Mouse (Mus musculus): ENCODE measurements around the gene Lemd1. TPM values are rescaled to one million over a fixed set of nuclear protein-coding genes. Genes with fewer than 3 reads are reported as not detected.

The Lemd1 gene
- polyA plus RNA-seq, 1 experiment from 2014 or later: not detected

GRCm38 (mm10) chr1:132150817-132151601 is 40.2 kb upstream of the Lemd1 start:
- ATAC-seq: no peak; the same call in 1 of the 2 replicates
- Histone ChIP-seq H3K36me3 (ENCODE audit: control insufficient read depth, insufficient read depth, low read length) (no peaks in the 10 kb centered on the region), H3K9ac (ENCODE audit: low read depth, low read length) (peak overlapping the region; percentile 46; the same call in 1 of the 2 replicates), H3K27ac (ENCODE audit: low read length) (peak overlapping the region; percentile 87), H3K4me2 (ENCODE audit: low read depth, low read length) (no peak overlapping the region), H3K9me3 (ENCODE audit: control insufficient read depth, low read length) (no peaks in the 10 kb centered on the region), H3K4me1 (ENCODE audit: control insufficient read depth, insufficient read depth, low read length) (peaks cover 19% of the 10 kb centered on the region), H3K27me3 (replicated peaks; ENCODE audit: control insufficient read depth, insufficient read depth, low read length) (no peaks in the 10 kb centered on the region), H3K4me3 (ENCODE audit: low read length) (no peak overlapping the region)
- 66% methylated on average over 15 of the region's 15 CpGs for WGBS

- no peak overlapping the region for H3K9ac ChIP-seq (ENCODE audit: low read depth, low read length)
- H3K36me3 ChIP-seq (ENCODE audit: control insufficient read depth, insufficient read depth, low read length): no peaks in the 10 kb centered on the region
- H3K4me1 ChIP-seq (ENCODE audit: control insufficient read depth, insufficient read depth, low read length): peaks cover 19% of the 10 kb centered on the region
- 36% methylated on average over 2 of the region's 2 CpGs for WGBS
- H3K4me3 ChIP-seq (ENCODE audit: low read length): no peak overlapping the region
- ATAC-seq: peak; percentile 21; the same call in 1 of the 2 replicates
- H3K27ac ChIP-seq (ENCODE audit: low read length): peak overlapping the region; percentile 37; the same call in 1 of the 2 replicates
- H3K4me2 ChIP-seq (ENCODE audit: low read depth, low read length): no peak overlapping the region
- no peaks in the 10 kb centered on the region for H3K9me3 ChIP-seq (ENCODE audit: control insufficient read depth, low read length)
- H3K27me3 ChIP-seq (replicated peaks; ENCODE audit: control insufficient read depth, insufficient read depth, low read length): no peaks in the 10 kb centered on the region
These were observed 39.3 kb upstream of the Lemd1 start for GRCm38 (mm10) chr1:132151908-132152307.

- ATAC-seq: no peak
- Histone ChIP-seq H3K9me3 (ENCODE audit: control insufficient read depth, low read length) (no peaks in the 10 kb centered on the region), H3K9ac (ENCODE audit: low read depth, low read length) (0 out of 2 replicates have a peak overlapping the region, but pooled peaks have one; percentile 24), H3K4me2 (ENCODE audit: low read depth, low read length) (no peak overlapping the region), H3K36me3 (ENCODE audit: control insufficient read depth, insufficient read depth, low read length) (no peaks in the 10 kb centered on the region), H3K27ac (ENCODE audit: low read length) (no peak overlapping the region), H3K4me3 (ENCODE audit: low read length) (no peak overlapping the region), H3K27me3 (replicated peaks; ENCODE audit: control insufficient read depth, insufficient read depth, low read length) (no peaks in the 10 kb centered on the region; the same call in 1 of the 2 replicates), H3K4me1 (ENCODE audit: control insufficient read depth, insufficient read depth, low read length) (peaks cover 22% of the 10 kb centered on the region)
- WGBS: 60% methylated on average over 15 of the region's 15 CpGs
These were observed 38.0 kb upstream of the Lemd1 start for GRCm38 (mm10) chr1:132153086-132153690.

- Histone ChIP-seq H3K4me2 (ENCODE audit: low read depth, low read length) (no peak overlapping the region), H3K4me1 (ENCODE audit: control insufficient read depth, insufficient read depth, low read length) (peaks cover 23% of the 10 kb centered on the region), H3K4me3 (ENCODE audit: low read length) (no peak overlapping the region), H3K9me3 (ENCODE audit: control insufficient read depth, low read length) (no peaks in the 10 kb centered on the region), H3K9ac (ENCODE audit: low read depth, low read length) (0 out of 2 replicates have a peak overlapping the region, but pooled peaks have one; percentile 24), H3K27me3 (replicated peaks; ENCODE audit: control insufficient read depth, insufficient read depth, low read length) (no peaks in the 10 kb centered on the region; the same call in 1 of the 2 replicates), H3K27ac (ENCODE audit: low read length) (no peak overlapping the region), H3K36me3 (ENCODE audit: control insufficient read depth, insufficient read depth, low read length) (no peaks in the 10 kb centered on the region)
- 36% methylated on average over 8 of the region's 8 CpGs for WGBS
- no peak for ATAC-seq
These were observed 37.5 kb upstream of the Lemd1 start for GRCm38 (mm10) chr1:132153691-132154090.

GRCm38 (mm10) chr1:132155737-132156136 is 35.5 kb upstream of the Lemd1 start:
- Histone ChIP-seq H3K27ac (ENCODE audit: low read length) (no peak overlapping the region), H3K27me3 (replicated peaks; ENCODE audit: control insufficient read depth, insufficient read depth, low read length) (no peaks in the 10 kb centered on the region; the same call in 1 of the 2 replicates), H3K4me1 (ENCODE audit: control insufficient read depth, insufficient read depth, low read length) (peaks cover 19% of the 10 kb centered on the region), H3K4me3 (ENCODE audit: low read length) (no peak overlapping the region), H3K36me3 (ENCODE audit: control insufficient read depth, insufficient read depth, low read length) (no peaks in the 10 kb centered on the region), H3K9me3 (ENCODE audit: control insufficient read depth, low read length) (no peaks in the 10 kb centered on the region), H3K4me2 (ENCODE audit: low read depth, low read length) (no peak overlapping the region), H3K9ac (ENCODE audit: low read depth, low read length) (no peak overlapping the region)
- WGBS: 12% methylated on average over 6 of the region's 6 CpGs
- 0 out of 2 replicates have a peak, but pooled peaks have one; percentile 14 for ATAC-seq

GRCm38 (mm10) chr1:132157016-132157781 is 34.0 kb upstream of the Lemd1 start:
- Histone ChIP-seq H3K9ac (ENCODE audit: low read depth, low read length) (no peak overlapping the region), H3K9me3 (ENCODE audit: control insufficient read depth, low read length) (no peaks in the 10 kb centered on the region), H3K4me2 (ENCODE audit: low read depth, low read length) (no peak overlapping the region; the same call in 1 of the 2 replicates), H3K36me3 (ENCODE audit: control insufficient read depth, insufficient read depth, low read length) (no peaks in the 10 kb centered on the region), H3K27ac (ENCODE audit: low read length) (no peak overlapping the region), H3K4me1 (ENCODE audit: control insufficient read depth, insufficient read depth, low read length) (peaks cover 8% of the 10 kb centered on the region; the same call in 1 of the 2 replicates), H3K27me3 (replicated peaks; ENCODE audit: control insufficient read depth, insufficient read depth, low read length) (no peaks in the 10 kb centered on the region; the same call in 1 of the 2 replicates), H3K4me3 (ENCODE audit: low read length) (no peak overlapping the region)
- peak; percentile 91 for ATAC-seq
- 20% methylated on average over 14 of the region's 14 CpGs for whole genome bisulfite sequencing

GRCm38 (mm10) chr1:132157808-132158207 is 33.4 kb upstream of the Lemd1 start:
- ATAC-seq: peak; percentile 24; the same call in 1 of the 2 replicates
- Histone ChIP-seq H3K9me3 (ENCODE audit: control insufficient read depth, low read length) (no peaks in the 10 kb centered on the region), H3K36me3 (ENCODE audit: control insufficient read depth, insufficient read depth, low read length) (no peaks in the 10 kb centered on the region), H3K27ac (ENCODE audit: low read length) (no peak overlapping the region), H3K4me2 (ENCODE audit: low read depth, low read length) (no peak overlapping the region; the same call in 1 of the 2 replicates), H3K27me3 (replicated peaks; ENCODE audit: control insufficient read depth, insufficient read depth, low read length) (no peaks in the 10 kb centered on the region; the same call in 1 of the 2 replicates), H3K9ac (ENCODE audit: low read depth, low read length) (no peak overlapping the region), H3K4me3 (ENCODE audit: low read length) (no peak overlapping the region), H3K4me1 (ENCODE audit: control insufficient read depth, insufficient read depth, low read length) (peaks cover 8% of the 10 kb centered on the region; the same call in 1 of the 2 replicates)
- 26% methylated on average over 7 of the region's 7 CpGs for WGBS

- Histone ChIP-seq H3K4me3 (ENCODE audit: low read length) (no peak overlapping the region), H3K4me2 (ENCODE audit: low read depth, low read length) (no peak overlapping the region), H3K36me3 (ENCODE audit: control insufficient read depth, insufficient read depth, low read length) (no peaks in the 10 kb centered on the region), H3K4me1 (ENCODE audit: control insufficient read depth, insufficient read depth, low read length) (peaks cover 8% of the 10 kb centered on the region; the same call in 1 of the 2 replicates), H3K27me3 (replicated peaks; ENCODE audit: control insufficient read depth, insufficient read depth, low read length) (no peaks in the 10 kb centered on the region; the same call in 1 of the 2 replicates), H3K9me3 (ENCODE audit: control insufficient read depth, low read length) (no peaks in the 10 kb centered on the region), H3K27ac (ENCODE audit: low read length) (no peak overlapping the region), H3K9ac (ENCODE audit: low read depth, low read length) (no peak overlapping the region)
- no peak for ATAC-seq
- WGBS: 28% methylated on average over 2 of the region's 2 CpGs
These were observed 32.5 kb upstream of the Lemd1 start for GRCm38 (mm10) chr1:132158741-132159140.

- Histone ChIP-seq H3K36me3 (ENCODE audit: control insufficient read depth, insufficient read depth, low read length) (no peaks in the 10 kb centered on the region), H3K27me3 (replicated peaks; ENCODE audit: control insufficient read depth, insufficient read depth, low read length) (no peaks in the 10 kb centered on the region; the same call in 1 of the 2 replicates), H3K27ac (ENCODE audit: low read length) (no peak overlapping the region), H3K9ac (ENCODE audit: low read depth, low read length) (no peak overlapping the region), H3K4me3 (ENCODE audit: low read length) (no peak overlapping the region), H3K9me3 (ENCODE audit: control insufficient read depth, low read length) (no peaks in the 10 kb centered on the region), H3K4me1 (ENCODE audit: control insufficient read depth, insufficient read depth, low read length) (peaks cover 8% of the 10 kb centered on the region; the same call in 1 of the 2 replicates), H3K4me2 (ENCODE audit: low read depth, low read length) (no peak overlapping the region)
- ATAC-seq: no peak
- WGBS: 62% methylated on average over 4 of the region's 4 CpGs
These were observed 31.6 kb upstream of the Lemd1 start for GRCm38 (mm10) chr1:132159681-132160080.

Measured in intestine, embryonic 16.5 days (tissue).